Mouse (Mus musculus): ENCODE results near the gene Pepd. TPM values are rescaled to one million over a fixed set of nuclear protein-coding genes. Genes with fewer than 3 reads are reported as not detected.

The Pepd gene
- polyA plus RNA-seq, 1 experiment from 2014 or later: 115 TPM

DNA sequence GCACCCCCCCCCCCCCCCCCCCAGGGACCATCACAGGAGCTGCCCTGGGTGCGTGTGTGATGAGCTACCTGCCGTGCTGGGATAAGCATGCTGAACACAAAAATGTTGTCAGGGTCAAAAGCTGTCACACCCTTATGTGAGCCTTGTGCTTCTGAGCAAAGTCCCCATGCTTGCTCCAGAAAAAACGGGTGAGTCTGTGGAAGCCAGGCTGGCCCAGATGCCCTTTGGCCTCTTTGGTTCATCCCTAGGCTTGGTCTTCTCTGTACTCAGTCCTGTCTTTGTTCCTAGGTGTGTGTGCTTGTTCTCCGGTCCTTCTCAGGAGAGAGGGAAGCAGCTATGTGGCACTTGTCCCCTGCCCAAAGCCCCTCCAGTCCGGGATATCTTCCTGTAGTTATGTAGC lies 3.4 kb downstream of the Pepd start:
- no peak overlapping the region for H3K27ac ChIP-seq
- no peak overlapping the region for H3K4me2 ChIP-seq
- H3K4me1 ChIP-seq: peaks cover 62% of the 10 kb centered on the region
- no peak overlapping the region for H3K9ac ChIP-seq
- WGBS: 85% methylated on average over 3 of the region's 5 CpGs
- H3K9me3 ChIP-seq (replicated peaks): no peaks in the 10 kb centered on the region
- H3K27me3 ChIP-seq: no peaks in the 10 kb centered on the region
- ATAC-seq (replicated peaks; ENCODE audit: low FRiP score): no peak
- no peaks in the 10 kb centered on the region for H3K36me3 ChIP-seq
- no peak overlapping the region for H3K4me3 ChIP-seq (replicated peaks)

DNA sequence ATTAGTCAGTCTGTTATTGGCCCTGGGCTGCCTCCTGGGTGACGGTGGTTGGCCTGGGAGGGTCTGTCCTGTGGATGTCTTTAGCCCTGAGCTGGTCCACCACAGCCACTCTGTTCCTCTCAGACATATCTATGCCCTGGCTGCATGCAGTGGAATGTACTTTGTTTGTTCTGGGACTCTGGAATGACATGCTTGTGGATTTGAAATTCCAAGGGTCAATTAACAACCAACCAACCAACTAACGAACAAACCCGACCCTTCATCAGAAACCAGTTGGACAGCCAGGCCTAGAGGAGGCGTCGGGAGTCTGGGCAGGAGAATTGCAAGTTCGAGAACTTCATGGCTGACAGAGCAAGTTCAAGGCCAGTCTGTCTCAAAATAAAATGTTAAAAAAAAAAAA lies 5.4 kb downstream of the Pepd start:
- no peak overlapping the region for H3K4me3 ChIP-seq (replicated peaks)
- WGBS: 28% methylated on average over 6 of the region's 6 CpGs
- H3K4me1 ChIP-seq: peaks cover 49% of the 10 kb centered on the region
- H3K27ac ChIP-seq: peak overlapping the region; percentile 94
- H3K9me3 ChIP-seq (replicated peaks): no peaks in the 10 kb centered on the region
- H3K36me3 ChIP-seq: peaks cover 11% of the 10 kb centered on the region; the same call in 1 of the 2 replicates
- no peak overlapping the region for H3K4me2 ChIP-seq
- 0 out of 2 replicates have a peak, but pooled peaks have one; percentile 10 for ATAC-seq (replicated peaks; ENCODE audit: low FRiP score)
- H3K27me3 ChIP-seq: no peaks in the 10 kb centered on the region
- no peak overlapping the region for H3K9ac ChIP-seq

DNA sequence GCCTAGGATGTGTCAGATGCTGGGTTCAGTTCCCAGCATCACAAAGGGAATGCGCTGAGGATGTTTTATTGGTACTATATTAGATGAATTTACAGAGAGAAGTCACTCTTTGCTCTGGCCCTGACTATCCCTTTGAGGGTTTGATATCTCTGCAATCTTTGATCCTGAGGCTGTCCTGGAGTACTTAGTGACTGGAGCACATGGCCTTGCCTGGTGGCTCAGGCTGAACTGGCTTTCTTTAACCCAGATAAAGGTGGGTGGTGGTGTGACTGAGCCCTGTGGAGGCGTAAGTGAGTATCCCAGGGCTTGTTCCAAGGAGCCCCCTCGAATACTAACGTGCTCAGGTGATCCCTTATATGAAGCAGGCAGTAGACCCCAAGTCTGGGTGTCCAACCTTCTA lies 5.8 kb downstream of the Pepd start:
- no peaks in the 10 kb centered on the region for H3K27me3 ChIP-seq
- 77% methylated on average over 4 of the region's 4 CpGs for WGBS
- peak overlapping the region; percentile 94 for H3K27ac ChIP-seq
- no peaks in the 10 kb centered on the region for H3K9me3 ChIP-seq (replicated peaks)
- peaks cover 11% of the 10 kb centered on the region; the same call in 1 of the 2 replicates for H3K36me3 ChIP-seq
- peak overlapping the region; percentile 7; the same call in 1 of the 2 replicates for H3K4me2 ChIP-seq
- H3K4me3 ChIP-seq (replicated peaks): no peak overlapping the region
- 0 out of 2 replicates have a peak, but pooled peaks have one; percentile 3 for ATAC-seq (replicated peaks; ENCODE audit: low FRiP score)
- no peak overlapping the region for H3K9ac ChIP-seq
- H3K4me1 ChIP-seq: peaks cover 45% of the 10 kb centered on the region

DNA sequence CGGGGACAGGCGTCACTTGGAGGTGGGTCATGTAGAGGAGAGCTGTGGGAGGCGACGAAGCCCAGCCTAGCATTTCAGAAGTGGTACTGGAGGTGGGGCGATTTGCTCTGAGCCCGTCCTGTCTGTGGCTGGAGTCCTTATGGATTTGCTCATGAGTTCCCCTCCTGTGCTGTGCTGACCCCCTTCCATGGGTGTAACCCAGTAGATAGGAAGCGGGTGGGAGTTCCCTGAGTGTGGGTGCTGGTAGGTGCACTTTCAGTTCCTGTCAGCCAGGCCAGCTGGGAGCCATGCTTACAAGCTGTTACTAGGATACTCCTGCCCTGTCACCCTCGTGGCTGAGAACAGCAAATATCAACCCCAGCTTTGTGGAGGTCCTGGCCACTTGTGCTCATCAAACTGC lies 6.2 kb downstream of the Pepd start:
- Histone ChIP-seq H3K9ac (no peak overlapping the region), H3K36me3 (peaks cover 11% of the 10 kb centered on the region; the same call in 1 of the 2 replicates), H3K4me1 (peaks cover 43% of the 10 kb centered on the region), H3K27me3 (no peaks in the 10 kb centered on the region), H3K4me3 (replicated peaks) (no peak overlapping the region), H3K27ac (peak overlapping the region; percentile 94), H3K4me2 (peak overlapping the region; percentile 7; the same call in 1 of the 2 replicates), H3K9me3 (replicated peaks) (no peaks in the 10 kb centered on the region)
- 42% methylated on average over 8 of the region's 8 CpGs for WGBS
- peak; percentile 9 for ATAC-seq (replicated peaks; ENCODE audit: low FRiP score)

DNA sequence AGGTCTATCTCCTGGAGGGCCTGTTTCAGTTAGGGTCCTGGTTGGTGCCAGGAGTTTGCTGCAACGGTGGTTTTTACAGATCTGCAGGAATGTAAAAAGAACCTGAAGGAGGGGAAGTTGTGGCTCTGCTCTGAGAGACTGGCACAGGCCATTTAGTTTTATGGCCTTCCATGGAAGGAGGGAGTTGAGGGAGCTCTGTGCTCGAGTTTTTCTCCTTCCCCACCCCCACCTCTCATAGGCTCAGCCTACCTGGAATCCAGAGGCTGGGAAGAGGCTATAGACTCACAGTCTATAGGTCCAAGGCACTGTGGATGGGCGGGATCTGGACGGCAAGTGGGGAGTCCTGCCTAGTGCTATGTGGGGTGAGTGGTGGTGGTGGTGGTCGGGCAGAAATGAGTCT lies 6.9 kb downstream of the Pepd start:
- no peak overlapping the region for H3K4me3 ChIP-seq (replicated peaks)
- H3K27ac ChIP-seq: peak overlapping the region; percentile 94
- H3K9me3 ChIP-seq (replicated peaks): no peaks in the 10 kb centered on the region
- H3K4me2 ChIP-seq: peak overlapping the region; percentile 7; the same call in 1 of the 2 replicates
- peaks cover 41% of the 10 kb centered on the region for H3K4me1 ChIP-seq
- peak; percentile 82 for ATAC-seq (replicated peaks; ENCODE audit: low FRiP score)
- 32% methylated on average over 5 of the region's 5 CpGs for WGBS
- H3K27me3 ChIP-seq: no peaks in the 10 kb centered on the region
- peaks cover 12% of the 10 kb centered on the region; the same call in 1 of the 2 replicates for H3K36me3 ChIP-seq
- H3K9ac ChIP-seq: no peak overlapping the region

DNA sequence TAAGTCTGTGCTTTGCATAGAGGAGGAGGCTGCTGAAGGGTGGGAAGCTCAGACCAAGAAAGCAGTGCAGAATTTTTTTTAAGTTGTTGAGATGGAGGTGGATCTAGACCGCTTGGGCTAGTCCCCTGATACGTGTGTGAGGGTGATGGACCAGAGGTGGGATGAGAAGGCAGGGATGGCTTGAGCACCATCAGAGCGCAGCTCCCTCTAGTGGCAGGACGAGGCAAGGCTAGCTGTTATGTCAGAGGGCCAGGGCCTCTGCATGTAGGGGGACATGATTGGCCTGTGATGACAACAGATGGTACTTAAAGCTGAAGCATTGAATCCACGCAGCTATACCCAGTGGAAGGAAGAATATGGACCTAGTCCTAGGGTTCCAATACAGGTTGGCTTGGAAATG lies 7.6 kb downstream of the Pepd start:
- 63% methylated on average over 5 of the region's 5 CpGs for WGBS
- H3K4me1 ChIP-seq: peaks cover 41% of the 10 kb centered on the region
- H3K9me3 ChIP-seq (replicated peaks): no peaks in the 10 kb centered on the region
- H3K27ac ChIP-seq: peak overlapping the region; percentile 94
- H3K4me2 ChIP-seq: no peak overlapping the region
- H3K36me3 ChIP-seq: peaks cover 20% of the 10 kb centered on the region
- H3K9ac ChIP-seq: no peak overlapping the region
- H3K27me3 ChIP-seq: no peaks in the 10 kb centered on the region
- H3K4me3 ChIP-seq (replicated peaks): no peak overlapping the region
- ATAC-seq (replicated peaks; ENCODE audit: low FRiP score): no peak

DNA sequence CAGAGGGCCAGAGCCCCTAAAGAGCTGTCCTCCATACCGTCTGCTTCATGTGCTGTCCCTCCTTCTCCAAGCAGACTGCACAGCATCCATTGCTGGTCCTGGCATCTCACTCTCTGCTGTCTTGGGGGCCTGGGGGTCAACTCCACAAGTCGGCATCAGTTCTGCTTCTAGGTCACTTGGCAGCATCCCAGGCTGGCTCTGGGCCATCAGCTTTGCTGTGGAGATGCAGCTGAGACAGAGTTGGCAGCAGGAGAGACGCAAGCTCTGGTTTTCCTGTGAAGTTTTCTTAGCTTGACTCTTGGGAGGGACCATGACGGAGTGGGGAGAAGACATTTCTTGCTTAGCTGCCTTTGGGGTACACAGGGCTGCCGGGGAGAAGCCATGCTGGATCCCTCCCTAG lies 13.0 kb downstream of the Pepd start:
- H3K36me3 ChIP-seq: peaks cover 48% of the 10 kb centered on the region
- WGBS: 81% methylated on average over 5 of the region's 5 CpGs
- no peak overlapping the region for H3K4me2 ChIP-seq
- H3K9me3 ChIP-seq (replicated peaks): no peaks in the 10 kb centered on the region
- no peak overlapping the region for H3K27ac ChIP-seq
- no peak overlapping the region for H3K4me3 ChIP-seq (replicated peaks)
- H3K9ac ChIP-seq: no peak overlapping the region
- peaks cover 24% of the 10 kb centered on the region for H3K4me1 ChIP-seq
- no peaks in the 10 kb centered on the region for H3K27me3 ChIP-seq
- ATAC-seq (replicated peaks; ENCODE audit: low FRiP score): no peak

DNA sequence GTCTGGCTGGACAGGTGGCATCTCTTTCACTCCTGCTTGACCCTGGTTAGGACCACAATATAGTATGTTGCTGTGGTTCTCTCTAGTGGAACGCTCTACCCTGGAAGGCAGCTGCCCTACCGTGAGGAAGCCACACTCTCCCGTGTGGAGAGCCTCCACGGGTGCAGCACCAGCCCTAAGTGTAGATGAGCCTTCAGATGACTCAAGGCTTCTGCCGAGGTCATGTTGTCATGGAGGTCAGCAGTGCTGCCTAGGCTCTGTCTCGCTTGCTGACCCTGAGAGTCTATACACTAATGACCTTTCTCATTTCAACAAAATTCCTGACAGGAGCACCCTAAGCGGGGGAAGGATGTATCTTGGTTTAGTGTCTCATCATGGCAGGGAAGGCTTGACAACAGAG lies 13.8 kb downstream of the Pepd start:
- Histone ChIP-seq H3K27ac (no peak overlapping the region), H3K4me1 (peaks cover 27% of the 10 kb centered on the region), H3K4me2 (no peak overlapping the region), H3K9ac (no peak overlapping the region), H3K4me3 (replicated peaks) (no peak overlapping the region), H3K27me3 (no peaks in the 10 kb centered on the region), H3K36me3 (peaks cover 48% of the 10 kb centered on the region), H3K9me3 (replicated peaks) (no peaks in the 10 kb centered on the region)
- WGBS: 87% methylated on average over 7 of the region's 7 CpGs
- ATAC-seq (replicated peaks; ENCODE audit: low FRiP score): no peak

DNA sequence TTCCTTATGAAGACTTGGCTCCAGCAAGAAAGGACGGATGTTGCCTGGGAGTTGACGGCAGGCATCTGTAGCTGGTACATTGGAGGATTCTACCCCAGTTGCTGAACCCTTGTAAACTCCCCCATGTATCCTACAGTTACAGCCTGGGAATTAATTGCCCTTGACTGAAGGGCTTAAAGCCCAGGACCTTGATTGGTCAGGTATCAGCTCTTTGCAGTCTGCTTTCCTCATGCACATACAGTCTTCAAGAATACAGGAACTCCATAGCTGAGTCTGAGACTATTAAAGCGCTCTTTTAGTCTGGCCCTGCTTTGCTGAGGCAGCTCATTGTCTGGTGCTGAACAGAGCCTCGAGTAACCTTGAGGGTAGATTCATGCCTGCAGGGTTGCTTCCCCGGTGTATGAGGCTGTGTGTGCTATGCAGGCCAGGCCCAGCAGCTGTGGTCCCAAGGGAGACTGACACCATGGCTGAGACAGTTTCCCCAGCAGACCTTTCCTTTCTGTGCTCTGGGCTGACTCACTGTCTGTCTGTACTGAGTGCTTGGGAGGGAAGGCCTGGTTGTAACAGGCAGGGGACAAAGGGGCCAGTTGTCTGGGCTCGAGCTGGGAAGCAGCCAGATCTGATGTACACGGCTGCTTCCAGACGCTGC lies 17.6 kb downstream of the Pepd start:
- Histone ChIP-seq H3K4me2 (no peak overlapping the region), H3K36me3 (peaks cover 47% of the 10 kb centered on the region), H3K4me3 (replicated peaks) (no peak overlapping the region), H3K27me3 (no peaks in the 10 kb centered on the region), H3K4me1 (peaks cover 28% of the 10 kb centered on the region), H3K27ac (peak overlapping the region; percentile 77), H3K9me3 (replicated peaks) (no peaks in the 10 kb centered on the region), H3K9ac (no peak overlapping the region)
- ATAC-seq (replicated peaks; ENCODE audit: low FRiP score): peak; percentile 55; the same call in 1 of the 2 replicates
- WGBS: 29% methylated on average over 8 of the region's 8 CpGs

DNA sequence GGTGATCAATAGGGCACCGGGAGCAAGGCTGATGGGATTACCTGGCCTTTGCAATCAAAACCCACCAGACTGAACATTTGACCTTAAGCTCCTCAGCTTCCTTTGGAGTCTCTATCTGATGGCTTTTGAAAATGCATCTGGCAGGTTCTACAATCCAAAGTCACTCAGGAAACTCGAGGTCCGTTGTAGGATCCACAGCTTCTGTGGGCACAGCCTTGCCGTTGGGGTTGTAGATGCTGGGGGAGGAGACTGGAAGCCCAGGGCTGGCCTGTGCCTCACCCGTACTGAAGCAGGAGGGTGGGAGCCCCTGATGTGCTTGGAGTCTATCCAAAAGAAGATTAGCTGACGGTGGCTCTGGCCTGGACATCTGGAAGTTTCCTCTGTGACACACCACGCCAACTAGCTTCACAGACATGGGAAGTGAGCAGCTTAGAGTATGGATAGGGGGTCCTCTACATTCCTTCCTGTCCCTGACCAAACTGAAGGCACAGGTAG lies 18.1 kb downstream of the Pepd start:
- Histone ChIP-seq H3K36me3 (peaks cover 47% of the 10 kb centered on the region), H3K4me1 (peaks cover 28% of the 10 kb centered on the region), H3K27me3 (no peaks in the 10 kb centered on the region), H3K4me2 (no peak overlapping the region), H3K27ac (peak overlapping the region; percentile 77), H3K9ac (no peak overlapping the region), H3K9me3 (replicated peaks) (no peaks in the 10 kb centered on the region), H3K4me3 (replicated peaks) (no peak overlapping the region)
- ATAC-seq (replicated peaks; ENCODE audit: low FRiP score): no peak
- WGBS: 43% methylated on average over 7 of the region's 7 CpGs

DNA sequence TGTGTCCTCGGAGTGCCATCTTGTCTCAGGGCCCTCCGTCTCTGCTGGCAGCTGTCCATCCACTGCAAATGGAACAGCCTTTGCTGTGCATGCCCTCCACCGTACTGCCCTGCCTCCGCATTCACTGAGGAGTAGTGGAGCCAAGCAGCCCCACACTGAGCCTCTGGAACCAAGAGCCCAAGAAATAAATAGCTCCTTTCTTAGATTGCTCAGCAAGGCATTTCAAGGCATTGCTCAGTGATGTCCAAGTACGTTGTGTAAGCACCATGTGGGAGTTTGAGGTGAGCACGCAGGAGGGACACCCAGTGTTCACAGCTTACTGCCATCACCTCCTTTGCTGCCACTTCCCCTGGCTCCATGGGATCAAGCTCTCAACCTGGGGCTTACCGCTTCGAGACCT lies 20.5 kb downstream of the Pepd start:
- Histone ChIP-seq H3K27me3 (no peaks in the 10 kb centered on the region), H3K4me1 (peaks cover 28% of the 10 kb centered on the region), H3K9ac (no peak overlapping the region), H3K4me2 (no peak overlapping the region), H3K27ac (0 out of 2 replicates have a peak overlapping the region, but pooled peaks have one; percentile 13), H3K9me3 (replicated peaks) (0 out of 2 replicates have a peak, but pooled peaks cover 6% of the 10 kb centered on the region), H3K4me3 (replicated peaks) (no peak overlapping the region), H3K36me3 (peaks cover 48% of the 10 kb centered on the region)
- ATAC-seq (replicated peaks; ENCODE audit: low FRiP score): no peak
- 88% methylated on average over 8 of the region's 8 CpGs for WGBS

DNA sequence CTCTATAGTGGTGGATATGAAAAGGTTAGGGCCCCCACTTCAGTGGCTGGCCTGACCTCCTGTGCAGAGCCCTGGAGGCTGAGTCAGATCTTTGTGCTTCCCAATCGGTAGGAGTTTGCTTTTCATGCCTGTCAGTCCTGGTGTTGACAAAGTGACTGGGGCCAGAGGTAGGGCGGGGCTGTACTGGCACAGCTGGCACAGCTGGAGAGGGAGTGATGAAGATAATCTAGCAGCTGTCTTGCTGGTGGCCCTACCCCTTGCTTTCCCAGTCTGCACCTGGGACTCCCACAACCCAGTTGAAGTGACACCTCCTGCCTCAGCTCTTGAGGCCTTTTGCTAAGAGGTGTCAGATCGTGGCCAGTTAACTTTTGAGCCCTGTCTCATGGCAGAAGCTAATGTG lies 21.0 kb downstream of the Pepd start:
- Histone ChIP-seq H3K36me3 (peaks cover 52% of the 10 kb centered on the region), H3K27ac (0 out of 2 replicates have a peak overlapping the region, but pooled peaks have one; percentile 13), H3K4me3 (replicated peaks) (no peak overlapping the region), H3K27me3 (no peaks in the 10 kb centered on the region), H3K4me1 (peaks cover 33% of the 10 kb centered on the region), H3K9ac (no peak overlapping the region), H3K9me3 (replicated peaks) (0 out of 2 replicates have a peak, but pooled peaks cover 6% of the 10 kb centered on the region), H3K4me2 (no peak overlapping the region)
- no peak for ATAC-seq (replicated peaks; ENCODE audit: low FRiP score)
- WGBS: 58% methylated on average over 3 of the region's 3 CpGs
